Mouse (Mus musculus): Measurements from ENCODE around the gene Dmbx1.

- no peak for TF ChIP-seq CTCF (IDR thresholded peaks at IDR 0.05; ENCODE audit: extremely low read depth, insufficient read depth, insufficient read length, insufficient replicate concordance)
- TF ChIP-seq POLR2A (IDR thresholded peaks at IDR 0.05; ENCODE audit: low read depth, low read length), result no peak
Observed at GRCm38 (mm10) chr4:115936646-115937045, 3.1 kb downstream of the Dmbx1 start.
